Mouse (Mus musculus) embryonic facial prominence, embryonic 14.5 days (tissue): ENCODE results near the gene Nprl2. TPM values are rescaled to one million over a fixed set of nuclear protein-coding genes. Genes with fewer than 3 reads are reported as not detected.

Experiments
- ATAC-seq: fragments of 200-750 bp; cut with Nextera tagmentation; 2 replicates; pipeline ENCODE4 v1.8.0; 2017; ENCODE audit warnings: low read depth, moderate number of reproducible peaks, moderate TSS enrichment
- DNase-seq: peaks from one replicate; pipeline ENCODE4 v3.0.0-alpha.2; 2015; ENCODE audit warnings: low spot score
- H3K27ac ChIP-seq: fragments of 300-500 bp; sonication (generic); replicated peaks from 2 replicates; pipeline ENCODE4 v1.5.1; 2014; ENCODE audit warnings: low read depth, mild to moderate bottlenecking, low read length, moderate library complexity
- H3K27me3 ChIP-seq: fragments of 300-500 bp; sonication (generic); replicated peaks from 2 replicates; pipeline ENCODE4 v1.6.1; 2014; ENCODE audit warnings: low read length; ENCODE audit not compliant: control insufficient read depth, insufficient read depth
- H3K36me3 ChIP-seq: fragments of 300-500 bp; sonication (generic); 2 replicates; pipeline ENCODE4 v1.6.1; 2014; ENCODE audit warnings: low read length, mixed read lengths; ENCODE audit not compliant: control insufficient read depth, insufficient read depth
- H3K4me1 ChIP-seq: fragments of 300-500 bp; sonication (generic); 2 replicates; pipeline ENCODE4 v1.6.1; 2014; ENCODE audit warnings: antibody characterized with exemption, low read length; ENCODE audit not compliant: control insufficient read depth, insufficient read depth
- H3K4me2 ChIP-seq: fragments of 300-500 bp; sonication (generic); 2 replicates; pipeline ENCODE4 v1.6.1; 2014; ENCODE audit warnings: low read depth, mild to moderate bottlenecking, low read length, moderate library complexity, mixed read lengths
- H3K4me3 ChIP-seq: fragments of 300-500 bp; sonication (generic); 2 replicates; pipeline ENCODE4 v1.5.1; 2014; ENCODE audit warnings: low read depth, mild to moderate bottlenecking, low read length
- H3K9ac ChIP-seq: fragments of 300-500 bp; sonication (generic); 2 replicates; pipeline ENCODE4 v1.6.1; 2014; ENCODE audit warnings: low read depth, mild to moderate bottlenecking, low read length, moderate library complexity, mixed read lengths
- H3K9me3 ChIP-seq: fragments of 300-500 bp; sonication (generic); 2 replicates; pipeline ENCODE4 v1.6.1; 2016; ENCODE audit warnings: low read length; ENCODE audit not compliant: control insufficient read depth
- WGBS: fragments of 180-500 bp; shearing (Covaris S2); extraction: QIAGEN DNeasy Blood & Tissue Kit; methylation state at CpG from one replicate; pipeline ENCODE4 v1.1.7; 2014; 5-methylcytosine and 5-hydroxymethylcytosine counted together
- polyA plus RNA-seq: library from polyadenylated mRNA; unstranded; fragments of >200 nt; fragmentation: Nextera tagmentation; extraction: Ambion mirVana; gene quantifications from 2 replicates; pipeline ENCODE4 v1.2.1, GENCODE M21; 2014

Gene Nprl2
- polyA plus RNA-seq, 1 experiment from 2014 or later: 35.4 TPM

DNA sequence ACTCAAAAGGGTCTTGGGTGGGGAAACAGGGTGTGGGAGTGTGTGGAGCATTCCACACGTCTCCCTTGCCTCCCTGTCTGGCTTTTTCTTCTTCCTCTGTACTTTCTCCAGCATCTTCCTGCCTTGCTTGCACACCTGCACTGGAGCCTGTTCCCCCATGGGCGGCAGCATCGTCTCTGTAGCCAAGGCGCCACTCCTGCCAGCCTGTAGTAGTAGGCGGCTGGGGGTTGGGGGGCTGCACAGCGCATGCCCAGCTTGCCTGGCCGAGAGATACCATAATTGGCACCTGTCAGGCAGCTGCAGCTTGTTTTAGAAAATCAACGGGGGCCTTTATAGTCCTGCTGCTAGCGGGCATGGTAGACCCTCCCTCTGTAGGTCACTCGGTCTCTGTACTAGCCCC, 33.8 kb upstream of the Nprl2 start:
- Histone ChIP-seq H3K9ac (no peak overlapping the region), H3K9me3 (no peaks in the 10 kb centered on the region), H3K4me3 (no peak overlapping the region), H3K4me1 (peaks cover 36% of the 10 kb centered on the region), H3K27ac (no peak overlapping the region), H3K4me2 (no peak overlapping the region), H3K36me3 (no peaks in the 10 kb centered on the region), H3K27me3 (no peaks in the 10 kb centered on the region; the same call in 1 of the 2 replicates)
- DNase-seq: peak; percentile 20
- 50% methylated on average over 10 of the region's 10 CpGs for WGBS
- 0 out of 2 replicates have a peak, but pooled peaks have one; percentile 17 for ATAC-seq

- H3K4me2 ChIP-seq: no peak overlapping the region
- no peaks in the 10 kb centered on the region; the same call in 1 of the 2 replicates for H3K27me3 ChIP-seq
- DNase-seq (peak; percentile 57), ATAC-seq (0 out of 2 replicates have a peak, but pooled peaks have one; percentile 3)
- H3K27ac ChIP-seq: peak overlapping the region; percentile 39; the same call in 1 of the 2 replicates
- peaks cover 33% of the 10 kb centered on the region for H3K4me1 ChIP-seq
- no peaks in the 10 kb centered on the region for H3K9me3 ChIP-seq
- no peaks in the 10 kb centered on the region for H3K36me3 ChIP-seq
- no peak overlapping the region for H3K4me3 ChIP-seq
- WGBS: 61% methylated on average over 14 of the region's 14 CpGs
- no peak overlapping the region for H3K9ac ChIP-seq
Measured at GRCm38 (mm10) chr9:107510384-107511100, 31.5 kb upstream of the Nprl2 start.

- Histone ChIP-seq H3K27me3 (no peaks in the 10 kb centered on the region; the same call in 1 of the 2 replicates), H3K4me2 (no peak overlapping the region), H3K27ac (no peak overlapping the region; the same call in 1 of the 2 replicates), H3K4me3 (no peak overlapping the region), H3K36me3 (no peaks in the 10 kb centered on the region), H3K9me3 (no peaks in the 10 kb centered on the region), H3K9ac (peak overlapping the region; percentile 14; the same call in 1 of the 2 replicates), H3K4me1 (peaks cover 33% of the 10 kb centered on the region)
- WGBS: 42% methylated on average over 7 of the region's 8 CpGs
- DNase-seq (peak; percentile 45), ATAC-seq (no peak; the same call in 1 of the 2 replicates)
Measured at GRCm38 (mm10) chr9:107511436-107511835, 30.6 kb upstream of the Nprl2 start.

GRCm38 (mm10) chr9:107512326-107512725, 29.7 kb upstream of the Nprl2 start:
- Histone ChIP-seq H3K27ac (no peak overlapping the region), H3K9me3 (no peaks in the 10 kb centered on the region), H3K36me3 (no peaks in the 10 kb centered on the region), H3K9ac (no peak overlapping the region), H3K27me3 (no peaks in the 10 kb centered on the region; the same call in 1 of the 2 replicates), H3K4me1 (peaks cover 33% of the 10 kb centered on the region), H3K4me3 (no peak overlapping the region), H3K4me2 (no peak overlapping the region)
- no peak for DNase-seq
- 77% methylated on average over 16 of the region's 16 CpGs for WGBS
- no peak for ATAC-seq

DNA sequence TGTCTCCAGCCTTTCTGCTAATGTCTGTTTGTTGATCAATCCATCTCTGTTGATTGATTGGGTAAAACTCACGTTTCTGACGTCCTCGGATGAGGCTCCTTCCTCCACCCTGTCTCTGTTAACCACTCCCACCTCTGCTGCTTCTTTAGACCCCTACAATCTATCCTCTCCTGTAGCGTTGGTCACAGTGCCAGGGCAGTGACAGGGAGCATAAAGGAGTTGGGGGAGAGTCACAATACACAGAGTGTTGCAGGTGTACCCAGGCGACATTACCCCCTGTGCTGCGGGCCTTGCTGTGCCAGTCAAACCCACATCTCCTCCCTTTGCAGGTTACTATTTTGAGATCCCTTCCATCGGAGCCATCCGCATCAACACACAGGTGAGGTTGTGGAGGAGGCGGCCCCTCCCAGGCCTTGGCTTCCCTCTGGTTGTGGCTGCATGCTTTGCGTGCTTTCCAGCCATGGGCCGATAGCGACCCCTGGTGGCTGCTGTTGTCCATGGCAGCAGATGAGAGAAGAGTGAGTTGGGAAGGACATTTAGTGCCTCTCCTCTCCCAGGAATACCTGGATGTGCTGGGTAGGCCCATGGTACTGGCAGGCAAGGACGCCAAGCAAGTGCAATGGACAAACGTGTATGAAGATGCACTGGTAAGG, 27.6 kb upstream of the Nprl2 start:
- no peak overlapping the region for H3K4me2 ChIP-seq
- no peaks in the 10 kb centered on the region; the same call in 1 of the 2 replicates for H3K27me3 ChIP-seq
- WGBS: 24% methylated on average over 14 of the region's 14 CpGs
- no peak overlapping the region for H3K9ac ChIP-seq
- no peak overlapping the region for H3K4me3 ChIP-seq
- peaks cover 24% of the 10 kb centered on the region for H3K4me1 ChIP-seq
- peak; percentile 33; the same call in 1 of the 2 replicates for ATAC-seq
- no peaks in the 10 kb centered on the region for H3K36me3 ChIP-seq
- H3K9me3 ChIP-seq: no peaks in the 10 kb centered on the region
- peak; percentile 75 for DNase-seq
- no peak overlapping the region for H3K27ac ChIP-seq

- Histone ChIP-seq H3K27me3 (peaks cover 6% of the 10 kb centered on the region; the same call in 1 of the 2 replicates), H3K36me3 (no peaks in the 10 kb centered on the region), H3K9me3 (no peaks in the 10 kb centered on the region), H3K9ac (no peak overlapping the region), H3K4me3 (no peak overlapping the region), H3K4me1 (peaks cover 17% of the 10 kb centered on the region), H3K27ac (no peak overlapping the region), H3K4me2 (no peak overlapping the region)
- 60% methylated on average over 6 of the region's 6 CpGs for WGBS
- DNase-seq (no peak), ATAC-seq (no peak)
Measured at GRCm38 (mm10) chr9:107520331-107520730, 21.7 kb upstream of the Nprl2 start.

- H3K9me3 ChIP-seq: no peaks in the 10 kb centered on the region
- H3K4me2 ChIP-seq: peak overlapping the region; percentile 49
- H3K4me1 ChIP-seq: peaks cover 17% of the 10 kb centered on the region
- DNase-seq (peak; percentile 31), ATAC-seq (peak; percentile 16; the same call in 1 of the 2 replicates)
- no peaks in the 10 kb centered on the region for H3K36me3 ChIP-seq
- no peak overlapping the region for H3K27ac ChIP-seq
- 32% methylated on average over 5 of the region's 5 CpGs for WGBS
- H3K9ac ChIP-seq: no peak overlapping the region
- H3K4me3 ChIP-seq: no peak overlapping the region
- peaks cover 15% of the 10 kb centered on the region for H3K27me3 ChIP-seq
Measured at GRCm38 (mm10) chr9:107521190-107521589, 20.8 kb upstream of the Nprl2 start.

- H3K9ac ChIP-seq: peak overlapping the region; percentile 46
- H3K4me3 ChIP-seq: peak overlapping the region; percentile 10; the same call in 1 of the 2 replicates
- DNase-seq: peak; percentile 57
- peaks cover 23% of the 10 kb centered on the region for H3K4me1 ChIP-seq
- peaks cover 21% of the 10 kb centered on the region for H3K27me3 ChIP-seq
- peak; percentile 42; the same call in 1 of the 2 replicates for ATAC-seq
- peak overlapping the region; percentile 49 for H3K4me2 ChIP-seq
- no peak overlapping the region for H3K27ac ChIP-seq
- no peaks in the 10 kb centered on the region for H3K36me3 ChIP-seq
- H3K9me3 ChIP-seq: no peaks in the 10 kb centered on the region
- 21% methylated on average over 25 of the region's 25 CpGs for WGBS
Measured at GRCm38 (mm10) chr9:107521711-107522399, 20.2 kb upstream of the Nprl2 start.
